Mouse (Mus musculus) spleen, adult 2 months (tissue): Measurements from ENCODE around the gene Macrod2.

Experiments used
- CTCF ChIP-seq: fragments of 200-500 bp; IDR thresholded peaks from 2 replicates; pipeline ENCODE4 v1.5.1; 2011; ENCODE audit warnings: mild to moderate bottlenecking, inconsistent platforms; ENCODE audit not compliant: insufficient read depth, insufficient read length, insufficient replicate concordance; ENCODE audit errors: extremely low read depth
- POLR2A ChIP-seq: fragments of 200-500 bp; IDR thresholded peaks from 2 replicates; pipeline ENCODE4 v1.6.1; 2011; ENCODE audit warnings: low read depth, low read length, inconsistent platforms

- TF ChIP-seq POLR2A (no peak), CTCF (no peak)
Observed at GRCm38 (mm10) chr2:141817546-141818180, 1422.6 kb downstream of the Macrod2 start.
